Mouse (Mus musculus) bone marrow, adult 2 months (tissue): ENCODE data around the gene Timm29.

Source experiments
- CTCF ChIP-seq: fragments of 200-500 bp; IDR thresholded peaks from 2 replicates; pipeline ENCODE4 v1.5.1; 2011; ENCODE audit warnings: low read length, control low read depth; ENCODE audit not compliant: control insufficient read depth, insufficient read depth
- POLR2A ChIP-seq: fragments of 200-500 bp; IDR thresholded peaks from 2 replicates; pipeline ENCODE4 v1.6.1; 2011; ENCODE audit warnings: low read depth, mild to moderate bottlenecking, control low read depth, low read length, borderline replicate concordance; ENCODE audit not compliant: control insufficient read depth

- TF ChIP-seq POLR2A, result no peak
- TF ChIP-seq CTCF, result no peak
Measured at GRCm38 (mm10) chr9:21564420-21564819, 28.1 kb upstream of the Timm29 start.
